Mouse (Mus musculus) megakaryocyte, embryonic 14.5 days (primary cell): ENCODE data around the gene Prss57.

Experiments used
- FLI1 ChIP-seq: IDR thresholded peaks from 2 replicates; pipeline ENCODE4 v1.6.1; 2012; ENCODE audit warnings: low read length, inconsistent platforms, mixed read lengths
- GATA1 ChIP-seq: IDR thresholded peaks from 3 replicates; pipeline ENCODE4 v1.6.1; 2012; ENCODE audit warnings: mixed read lengths, low read length, inconsistent platforms, borderline replicate concordance

DNA sequence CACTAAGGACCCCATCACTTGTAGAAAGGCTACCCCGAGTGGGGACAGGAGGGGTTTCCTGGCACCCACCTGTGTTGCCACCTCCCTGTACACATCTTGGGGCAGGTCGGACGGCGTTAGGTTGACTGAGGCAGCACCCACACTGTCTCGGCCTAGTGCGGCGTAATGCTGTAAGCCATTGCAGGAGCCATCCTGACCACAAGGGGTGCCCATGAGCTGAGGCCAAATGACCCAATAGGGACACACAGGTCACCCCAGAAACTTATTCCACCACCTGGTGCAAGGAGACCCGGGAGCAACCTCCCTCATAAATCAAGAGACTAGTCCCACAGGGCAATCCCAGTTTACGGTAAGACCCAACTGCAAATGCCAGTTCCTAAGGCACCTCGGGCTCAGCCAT lies 52.5 kb downstream of the Prss57 start:
- no peak for TF ChIP-seq GATA1
- no peak for TF ChIP-seq FLI1
